Mouse (Mus musculus) embryonic facial prominence, embryonic 12.5 days (tissue): ENCODE data around the gene Mylk. TPM values are rescaled to one million over a fixed set of nuclear protein-coding genes. Genes with fewer than 3 reads are reported as not detected.
A peak's percentile ranks its signal among the peaks of the same experiment; 100 is the strongest.
"Not testable (repeated sequence)": the region's sequence is repeated elsewhere in the genome, so short reads cannot be mapped to it uniquely, and the experiment has no call there.

Experiments
- ATAC-seq: fragments of 200-750 bp; cut with Nextera tagmentation; 2 replicates; pipeline ENCODE4 v1.8.0; 2017; ENCODE audit not compliant: insufficient number of reproducible peaks, insufficient read depth, low FRiP score, low TSS enrichment
- H3K27ac ChIP-seq: fragments of 300-500 bp; sonication (generic); 2 replicates; pipeline ENCODE4 v1.5.1; 2016; ENCODE audit warnings: mild to moderate bottlenecking
- H3K27me3 ChIP-seq: fragments of 300-500 bp; sonication (generic); 2 replicates; pipeline ENCODE4 v1.6.1; 2016; ENCODE audit warnings: mild to moderate bottlenecking, moderate library complexity
- H3K36me3 ChIP-seq: fragments of 300-500 bp; sonication (generic); 2 replicates; pipeline ENCODE4 v1.6.1; 2016; ENCODE audit warnings: mild to moderate bottlenecking
- H3K4me1 ChIP-seq: fragments of 300-500 bp; sonication (generic); 2 replicates; pipeline ENCODE4 v1.6.1; 2016
- H3K4me2 ChIP-seq: fragments of 300-500 bp; sonication (generic); replicated peaks from 2 replicates; pipeline ENCODE4 v1.6.1; 2016; ENCODE audit warnings: mild to moderate bottlenecking, moderate library complexity
- H3K4me3 ChIP-seq: fragments of 300-500 bp; sonication (generic); 2 replicates; pipeline ENCODE4 v1.5.1; 2016; ENCODE audit warnings: mild to moderate bottlenecking
- H3K9ac ChIP-seq: fragments of 300-500 bp; sonication (generic); 2 replicates; pipeline ENCODE4 v1.6.1; 2016; ENCODE audit warnings: mild to moderate bottlenecking, moderate library complexity
- H3K9me3 ChIP-seq: fragments of 300-500 bp; sonication (generic); 2 replicates; pipeline ENCODE4 v1.6.1; 2016; ENCODE audit warnings: mild to moderate bottlenecking, moderate library complexity
- WGBS: fragments of 180-500 bp; shearing (Covaris S2); methylation state at CpG from one replicate; pipeline ENCODE4 v1.1.7; 2016; 5-methylcytosine and 5-hydroxymethylcytosine counted together
- polyA plus RNA-seq: library from polyadenylated mRNA; unstranded; fragments of >200 nt; fragmentation: Nextera tagmentation; extraction: Ambion mirVana; gene quantifications from 2 replicates; pipeline ENCODE4 v1.2.1, GENCODE M21; 2016

The Mylk gene
- polyA plus RNA-seq, 1 experiment from 2014 or later: 9.0 TPM

GRCm38 (mm10) chr16:34813161-34813560, 68.2 kb downstream of the Mylk start:
- not testable (repeated sequence) for H3K27ac ChIP-seq, H3K9ac ChIP-seq, H3K36me3 ChIP-seq, H3K4me2 ChIP-seq, H3K4me1 ChIP-seq, H3K27me3 ChIP-seq, ATAC-seq, H3K9me3 ChIP-seq, H3K4me3 ChIP-seq

- Histone ChIP-seq H3K4me2 (no peak overlapping the region), H3K9me3 (no peaks in the 10 kb centered on the region), H3K9ac (no peak overlapping the region), H3K27ac (no peak overlapping the region), H3K4me1 (no peaks in the 10 kb centered on the region), H3K27me3 (no peaks in the 10 kb centered on the region), H3K36me3 (no peaks in the 10 kb centered on the region), H3K4me3 (no peak overlapping the region)
- 79% methylated on average over 3 of the region's 3 CpGs for WGBS
- ATAC-seq: no peak
Observed at GRCm38 (mm10) chr16:34813570-34813969, 68.6 kb downstream of the Mylk start.

GRCm38 (mm10) chr16:34814612-34815011, 69.6 kb downstream of the Mylk start:
- no peak overlapping the region for H3K27ac ChIP-seq
- no peaks in the 10 kb centered on the region for H3K4me1 ChIP-seq
- no peak overlapping the region for H3K4me3 ChIP-seq
- no peaks in the 10 kb centered on the region for H3K36me3 ChIP-seq
- H3K4me2 ChIP-seq: no peak overlapping the region
- WGBS: 93% methylated on average over 7 of the region's 7 CpGs
- no peaks in the 10 kb centered on the region for H3K27me3 ChIP-seq
- ATAC-seq: no peak
- no peak overlapping the region for H3K9ac ChIP-seq
- H3K9me3 ChIP-seq: no peaks in the 10 kb centered on the region

- Histone ChIP-seq H3K4me3 (no peak overlapping the region), H3K4me1 (no peaks in the 10 kb centered on the region), H3K4me2 (no peak overlapping the region), H3K36me3 (no peaks in the 10 kb centered on the region), H3K9me3 (no peaks in the 10 kb centered on the region), H3K27me3 (no peaks in the 10 kb centered on the region), H3K9ac (no peak overlapping the region), H3K27ac (no peak overlapping the region)
- no peak for ATAC-seq
- 87% methylated on average over 7 of the region's 7 CpGs for WGBS
Observed at GRCm38 (mm10) chr16:34816548-34816947, 71.5 kb downstream of the Mylk start.

- H3K4me3 ChIP-seq: no peak overlapping the region
- ATAC-seq: no peak
- WGBS: 73% methylated on average over 7 of the region's 7 CpGs
- no peaks in the 10 kb centered on the region for H3K36me3 ChIP-seq
- no peak overlapping the region for H3K9ac ChIP-seq
- no peak overlapping the region for H3K27ac ChIP-seq
- H3K9me3 ChIP-seq: no peaks in the 10 kb centered on the region
- no peaks in the 10 kb centered on the region for H3K27me3 ChIP-seq
- H3K4me1 ChIP-seq: no peaks in the 10 kb centered on the region
- H3K4me2 ChIP-seq: no peak overlapping the region
Observed at GRCm38 (mm10) chr16:34825111-34825744, 80.2 kb downstream of the Mylk start.

- WGBS: 44% methylated on average over 1 of the region's 1 CpGs
- H3K4me1 ChIP-seq: peaks cover 12% of the 10 kb centered on the region
- H3K4me3 ChIP-seq: no peak overlapping the region
- H3K9me3 ChIP-seq: no peaks in the 10 kb centered on the region
- H3K27me3 ChIP-seq: no peaks in the 10 kb centered on the region
- ATAC-seq: no peak
- H3K9ac ChIP-seq: no peak overlapping the region
- no peak overlapping the region for H3K27ac ChIP-seq
- H3K4me2 ChIP-seq: no peak overlapping the region
- no peaks in the 10 kb centered on the region for H3K36me3 ChIP-seq
Observed at GRCm38 (mm10) chr16:34834477-34834876, 89.5 kb downstream of the Mylk start.

- no peaks in the 10 kb centered on the region for H3K36me3 ChIP-seq
- peak; percentile 50; the same call in 1 of the 2 replicates for ATAC-seq
- no peak overlapping the region for H3K4me3 ChIP-seq
- peaks cover 17% of the 10 kb centered on the region for H3K4me1 ChIP-seq
- peak overlapping the region; percentile 66 for H3K27ac ChIP-seq
- no peak overlapping the region for H3K4me2 ChIP-seq
- H3K27me3 ChIP-seq: no peaks in the 10 kb centered on the region
- H3K9ac ChIP-seq: no peak overlapping the region
- 45% methylated on average over 7 of the region's 7 CpGs for WGBS
- no peaks in the 10 kb centered on the region for H3K9me3 ChIP-seq
Observed at GRCm38 (mm10) chr16:34839004-34839703, 94.1 kb downstream of the Mylk start.

- Histone ChIP-seq H3K9me3 (no peaks in the 10 kb centered on the region), H3K27me3 (no peaks in the 10 kb centered on the region), H3K36me3 (no peaks in the 10 kb centered on the region), H3K9ac (no peak overlapping the region), H3K4me1 (peaks cover 17% of the 10 kb centered on the region), H3K27ac (peak overlapping the region; percentile 66), H3K4me3 (no peak overlapping the region), H3K4me2 (no peak overlapping the region)
- 47% methylated on average over 7 of the region's 7 CpGs for WGBS
- ATAC-seq: peak; percentile 74; the same call in 1 of the 2 replicates
Observed at GRCm38 (mm10) chr16:34839704-34840331, 94.8 kb downstream of the Mylk start.

GRCm38 (mm10) chr16:34844783-34845182, 99.8 kb downstream of the Mylk start:
- Histone ChIP-seq H3K36me3 (no peaks in the 10 kb centered on the region), H3K4me1 (peaks cover 13% of the 10 kb centered on the region), H3K27ac (no peak overlapping the region), H3K4me3 (no peak overlapping the region), H3K27me3 (no peaks in the 10 kb centered on the region), H3K4me2 (no peak overlapping the region), H3K9me3 (no peaks in the 10 kb centered on the region), H3K9ac (no peak overlapping the region)
- no peak for ATAC-seq
- 85% methylated on average over 6 of the region's 6 CpGs for WGBS

GRCm38 (mm10) chr16:34847638-34848037, 102.6 kb downstream of the Mylk start:
- Histone ChIP-seq H3K4me2 (no peak overlapping the region), H3K4me3 (no peak overlapping the region), H3K27ac (no peak overlapping the region), H3K4me1 (peaks cover 11% of the 10 kb centered on the region; the same call in 1 of the 2 replicates), H3K36me3 (no peaks in the 10 kb centered on the region), H3K27me3 (no peaks in the 10 kb centered on the region), H3K9me3 (no peaks in the 10 kb centered on the region), H3K9ac (no peak overlapping the region)
- no peak for ATAC-seq
- 45% methylated on average over 3 of the region's 3 CpGs for WGBS

- Histone ChIP-seq H3K27me3 (no peaks in the 10 kb centered on the region), H3K36me3 (no peaks in the 10 kb centered on the region), H3K9ac (no peak overlapping the region), H3K9me3 (no peaks in the 10 kb centered on the region), H3K4me3 (no peak overlapping the region), H3K4me2 (no peak overlapping the region), H3K4me1 (no peaks in the 10 kb centered on the region), H3K27ac (no peak overlapping the region)
- 72% methylated on average over 7 of the region's 7 CpGs for WGBS
- ATAC-seq: no peak
Observed at GRCm38 (mm10) chr16:34854066-34854465, 109.1 kb downstream of the Mylk start.

- Histone ChIP-seq H3K4me1 (no peaks in the 10 kb centered on the region), H3K4me2 (no peak overlapping the region), H3K27ac (no peak overlapping the region), H3K36me3 (no peaks in the 10 kb centered on the region), H3K9me3 (no peaks in the 10 kb centered on the region), H3K4me3 (no peak overlapping the region), H3K27me3 (no peaks in the 10 kb centered on the region), H3K9ac (no peak overlapping the region)
- 74% methylated on average over 6 of the region's 6 CpGs for WGBS
- no peak for ATAC-seq
Observed at GRCm38 (mm10) chr16:34855136-34855535, 110.1 kb downstream of the Mylk start.
